Mouse (Mus musculus): ENCODE data around the gene Ube2l3.
"Not testable (repeated sequence)": the region's sequence is repeated elsewhere in the genome, so short reads cannot be mapped to it uniquely, and the experiment has no call there.

Gene Ube2l3

GRCm38 (mm10) chr16:17208389-17209361 is 6.2 kb upstream of the Ube2l3 start, which contains the start of gene Rimbp3:
Rimbp3 (plus strand) TSS chr16:17208603.
- DNase-seq (ENCODE audit: low read depth, low spot score), result peak; percentile 97

- peak; percentile 74 for DNase-seq (ENCODE audit: low read depth, low spot score)
Observed at GRCm38 (mm10) chr16:17204990-17205389, 2.5 kb upstream of the Ube2l3 start.

GRCm38 (mm10) chr16:17201977-17202376 is 472 bp downstream of the Ube2l3 start:
- DNase-seq (ENCODE audit: low read depth, low spot score), result no peak

GRCm38 (mm10) chr16:17200953-17201707 is 1.3 kb downstream of the Ube2l3 start:
- peak; percentile 94 for DNase-seq (ENCODE audit: low read depth, low spot score)

GRCm38 (mm10) chr16:17200121-17200952 is 2.1 kb downstream of the Ube2l3 start:
- no peak for DNase-seq (ENCODE audit: low read depth, low spot score)

- no peak for DNase-seq (ENCODE audit: low read depth, low spot score)
Observed at GRCm38 (mm10) chr16:17193823-17194222, 8.6 kb downstream of the Ube2l3 start.

- no peak for DNase-seq (ENCODE audit: low read depth, low spot score)
Observed at GRCm38 (mm10) chr16:17185475-17185874, 17.0 kb downstream of the Ube2l3 start.

- no peak for DNase-seq (ENCODE audit: low read depth, low spot score)
Observed at GRCm38 (mm10) chr16:17183003-17183402, 19.4 kb downstream of the Ube2l3 start.

- no peak for DNase-seq (ENCODE audit: low read depth, low spot score)
Observed at GRCm38 (mm10) chr16:17182136-17182535, 20.3 kb downstream of the Ube2l3 start.

GRCm38 (mm10) chr16:17181382-17181781 is 21.1 kb downstream of the Ube2l3 start:
- DNase-seq (ENCODE audit: low read depth, low spot score), result no peak

- DNase-seq (ENCODE audit: low read depth, low spot score), result no peak
Observed at GRCm38 (mm10) chr16:17179706-17180105, 22.7 kb downstream of the Ube2l3 start.

- DNase-seq (ENCODE audit: low read depth, low spot score), result no peak
Observed at GRCm38 (mm10) chr16:17177623-17178170, 24.8 kb downstream of the Ube2l3 start.

GRCm38 (mm10) chr16:17175765-17176164 is 26.7 kb downstream of the Ube2l3 start:
- DNase-seq (ENCODE audit: low read depth, low spot score), result no peak

- DNase-seq (ENCODE audit: low read depth, low spot score), result no peak
Observed at GRCm38 (mm10) chr16:17168049-17168448, 34.4 kb downstream of the Ube2l3 start.

- no peak for DNase-seq (ENCODE audit: low read depth, low spot score)
Observed at GRCm38 (mm10) chr16:17167179-17167578, 35.3 kb downstream of the Ube2l3 start.

GRCm38 (mm10) chr16:17165478-17165877 is 37.0 kb downstream of the Ube2l3 start:
- not testable (repeated sequence) for DNase-seq (ENCODE audit: low read depth, low spot score)

GRCm38 (mm10) chr16:17154346-17154745 is 48.1 kb downstream of the Ube2l3 start:
- DNase-seq (ENCODE audit: low read depth, low spot score), result no peak

GRCm38 (mm10) chr16:17151874-17152273 is 50.6 kb downstream of the Ube2l3 start:
- no peak for DNase-seq (ENCODE audit: low read depth, low spot score)

- DNase-seq (ENCODE audit: low read depth, low spot score), result no peak
Observed at GRCm38 (mm10) chr16:17150520-17151258, 51.8 kb downstream of the Ube2l3 start.

GRCm38 (mm10) chr16:17148084-17148483 is 54.4 kb downstream of the Ube2l3 start:
- peak; percentile 85 for DNase-seq (ENCODE audit: low read depth, low spot score)
